Mouse (Mus musculus) megakaryocyte, adult 5-6 weeks (primary cell): Measurements from ENCODE around the gene Xylt1. TPM values are rescaled to one million over a fixed set of nuclear protein-coding genes. Genes with fewer than 3 reads are reported as not detected.
A peak's percentile ranks its signal among the peaks of the same experiment; 100 is the strongest.

ENCODE experiments used
- ATAC-seq: 2 replicates; pipeline ENCODE4 v1.8.0; 2016; ENCODE audit warnings: mild to moderate bottlenecking, inconsistent platforms; ENCODE audit not compliant: poor library complexity, severe bottlenecking
- total RNA-seq, 2 experiments: library from RNA; stranded (forward) in 1 of 2; stranded (reverse) in 1 of 2; fragments of 153-499, 151-499 nt in 1 of 2; fragments of 221-1000, 200-1000 nt in 1 of 2; gene quantifications; 2 replicates each; pipeline versions ENCODE4 v1.2.3 to v1.2.4; 2015 to 2017

Gene Xylt1
- total RNA-seq, 2 experiments from 2014 or later: 13.7 to 26.8 TPM

DNA sequence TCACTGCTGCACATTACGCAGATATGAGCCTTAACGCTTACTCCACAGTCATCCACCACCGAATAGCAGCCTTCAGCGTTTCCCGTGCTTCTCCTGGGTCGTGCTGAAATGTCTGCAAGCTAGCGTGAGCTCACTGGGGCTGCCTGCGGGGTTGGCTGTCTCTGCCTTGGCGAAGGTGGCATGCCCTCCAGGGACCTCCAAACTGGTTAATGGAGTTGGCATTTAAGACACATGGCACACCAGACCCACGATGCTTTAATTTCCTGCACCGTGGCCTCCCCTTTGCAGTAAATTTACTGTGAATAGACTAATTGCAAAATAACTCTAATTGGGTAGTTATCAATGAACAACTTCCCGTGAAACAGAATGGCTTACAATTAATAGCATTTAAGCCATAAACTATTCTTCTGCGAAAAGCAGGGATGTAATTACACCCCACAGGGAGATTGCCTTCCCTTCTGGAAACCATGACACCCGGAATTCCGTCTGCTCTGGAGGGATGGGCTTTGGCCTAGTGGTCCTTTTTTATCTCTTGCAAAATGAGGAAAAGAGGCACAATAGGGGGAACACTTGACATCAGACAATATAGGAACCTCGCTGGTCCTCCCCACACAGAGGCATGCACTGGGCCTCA, 170.3 kb downstream of the Xylt1 start:
- no peak for ATAC-seq

GRCm38 (mm10) chr7:117553228-117553627, 172.4 kb downstream of the Xylt1 start:
- ATAC-seq: no peak

DNA sequence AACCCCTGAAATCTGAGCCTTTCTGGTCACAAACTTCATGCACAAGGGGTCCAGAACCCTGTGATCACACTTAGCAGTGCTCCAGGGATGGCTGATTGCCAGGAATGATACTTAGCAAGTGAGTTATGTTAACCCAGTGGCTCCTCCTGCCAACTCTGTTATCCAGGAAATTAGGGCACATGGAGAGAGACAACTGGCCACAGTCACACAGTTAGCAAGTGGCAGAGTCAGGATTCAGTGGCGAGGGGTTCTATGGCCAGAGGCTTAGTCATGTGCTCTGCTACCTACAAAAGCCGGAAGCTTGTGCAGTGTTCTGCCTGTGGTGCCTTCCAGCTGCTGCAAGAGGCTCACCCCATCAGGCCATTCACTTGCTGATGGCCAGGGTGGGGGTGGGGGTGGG, 175.0 kb downstream of the Xylt1 start:
- no peak for ATAC-seq

DNA sequence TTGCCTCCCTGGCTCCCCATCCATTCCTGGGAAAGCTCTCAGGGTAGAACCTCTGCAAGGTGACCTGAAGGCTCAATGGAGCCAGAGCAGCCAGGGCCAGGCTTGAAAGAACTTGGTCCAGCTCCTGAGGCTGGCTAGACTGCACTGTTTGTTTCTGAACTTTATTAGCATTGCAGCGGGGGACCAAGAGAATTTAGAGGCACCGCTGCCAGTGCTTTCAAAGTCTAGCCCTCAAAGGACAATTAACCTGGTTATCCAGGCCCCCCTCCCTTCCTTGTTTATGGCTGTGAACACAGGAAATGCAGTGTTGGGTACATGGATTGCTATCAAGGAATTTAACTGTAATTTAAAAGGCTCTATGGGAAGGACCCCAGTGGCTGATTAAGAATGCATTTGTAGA, 177.4 kb downstream of the Xylt1 start:
- no peak for ATAC-seq

DNA sequence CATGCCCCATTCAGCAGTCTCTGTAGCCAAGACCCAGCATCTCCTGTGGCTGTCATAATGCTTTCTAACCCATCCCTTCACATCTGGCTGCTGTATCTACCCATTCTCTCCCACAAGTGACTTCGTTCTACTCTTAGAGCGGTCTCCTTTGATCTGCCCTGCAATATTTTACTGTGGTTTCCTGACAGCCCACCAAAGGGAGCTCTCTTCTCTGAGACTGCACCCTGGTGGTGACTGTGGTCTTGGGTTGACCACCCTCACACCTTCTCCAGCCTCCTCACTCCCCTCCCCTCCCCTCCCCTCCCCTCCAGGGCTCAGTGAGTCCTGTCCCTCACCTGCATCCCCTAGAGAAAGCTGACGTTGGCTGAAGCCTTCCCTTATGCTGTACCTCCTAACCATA, 178.3 kb downstream of the Xylt1 start:
- 0 out of 2 replicates have a peak, but pooled peaks have one; percentile 15 for ATAC-seq

DNA sequence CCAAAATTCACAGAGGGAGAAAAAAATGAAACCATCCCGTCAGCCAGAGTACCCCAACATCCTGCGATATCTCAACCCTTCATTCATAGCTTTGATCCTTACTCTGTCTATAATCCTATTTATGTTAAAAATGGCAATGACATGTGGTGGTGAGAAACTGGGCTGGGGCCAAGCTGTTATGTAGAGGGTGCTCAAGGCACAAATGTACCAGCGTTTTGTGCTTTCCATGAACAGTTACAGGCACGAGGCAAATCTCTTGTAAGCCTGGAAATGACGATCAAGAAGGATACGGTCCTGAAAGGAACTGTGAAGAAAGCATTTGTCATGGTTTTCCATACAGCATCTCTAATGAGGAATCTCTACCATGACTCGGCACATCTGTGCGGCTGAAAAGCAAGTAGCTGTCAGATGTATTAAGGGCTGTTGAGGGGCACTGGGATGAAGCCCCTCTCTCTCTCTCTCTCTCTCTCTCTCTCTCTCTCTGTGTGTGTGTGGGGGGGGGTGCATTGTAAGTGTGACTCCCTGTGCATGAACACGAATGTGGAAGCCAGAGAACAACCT, 183.2 kb downstream of the Xylt1 start:
- no peak for ATAC-seq

GRCm38 (mm10) chr7:117564627-117565026, 183.8 kb downstream of the Xylt1 start:
- no peak for ATAC-seq

GRCm38 (mm10) chr7:117566115-117566514, 185.3 kb downstream of the Xylt1 start:
- ATAC-seq: peak; percentile 60

- no peak for ATAC-seq
Measured at GRCm38 (mm10) chr7:117566833-117567232, 186.1 kb downstream of the Xylt1 start.

DNA sequence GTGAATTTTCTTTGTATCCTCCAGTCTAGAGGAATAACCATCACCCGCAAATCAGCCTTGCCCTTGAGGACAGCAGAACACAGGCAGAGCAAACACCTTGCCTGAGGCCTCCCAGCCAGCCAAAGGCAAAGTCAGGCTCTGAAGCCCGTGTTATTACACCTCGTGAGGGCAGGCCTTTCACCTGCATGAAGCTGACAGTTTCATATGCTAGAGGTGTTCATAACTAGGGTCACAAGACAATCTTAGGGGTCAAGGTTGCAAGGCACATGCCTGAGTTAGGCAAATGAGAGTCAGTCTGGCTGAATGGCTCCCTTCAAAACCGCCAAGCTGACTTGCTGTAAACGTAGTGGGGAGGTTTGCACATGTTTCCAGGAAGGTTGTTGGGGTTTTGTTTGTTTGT, 186.5 kb downstream of the Xylt1 start:
- no peak for ATAC-seq

- 0 out of 2 replicates have a peak, but pooled peaks have one; percentile 20 for ATAC-seq
Measured at GRCm38 (mm10) chr7:117567653-117568340, 187.0 kb downstream of the Xylt1 start.

DNA sequence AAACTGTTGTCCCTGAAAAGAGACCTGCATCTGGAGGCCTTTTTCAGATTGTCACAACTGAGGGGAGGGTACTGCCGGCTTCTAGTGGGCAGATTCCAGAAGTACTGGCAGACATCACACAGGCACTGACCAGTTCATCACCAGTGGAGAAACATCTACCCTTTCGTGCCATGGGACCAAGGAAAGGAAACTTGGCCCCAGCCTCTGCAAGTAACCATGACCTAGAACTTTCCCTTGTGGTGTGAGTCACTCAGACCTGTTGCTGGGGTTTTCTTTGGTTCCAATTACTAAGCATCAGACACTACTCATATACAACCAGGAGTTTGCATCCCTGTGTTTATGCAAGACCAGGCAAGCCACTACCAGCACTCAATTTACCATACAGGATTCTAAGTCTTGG, 190.4 kb downstream of the Xylt1 start:
- ATAC-seq: no peak

DNA sequence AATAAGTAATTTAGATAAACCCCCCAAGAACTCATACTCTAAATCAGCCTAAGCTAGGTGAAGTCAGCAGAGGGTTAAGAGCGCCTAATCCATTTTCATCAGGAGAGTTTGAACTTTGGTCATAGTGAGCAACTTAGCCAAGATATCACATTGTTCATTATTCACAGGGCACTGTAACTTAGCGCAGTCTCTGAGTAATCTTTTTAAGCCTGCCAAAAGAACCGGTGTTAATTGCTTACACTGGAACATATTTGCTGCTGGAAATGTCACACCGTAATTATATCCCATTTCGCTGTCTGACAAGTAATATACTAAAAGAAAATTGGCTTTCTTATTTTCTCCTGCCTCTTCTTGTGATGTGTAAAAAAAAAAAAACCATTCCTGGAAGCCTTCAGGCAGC, 190.9 kb downstream of the Xylt1 start:
- no peak for ATAC-seq

GRCm38 (mm10) chr7:117573170-117573569, 192.4 kb downstream of the Xylt1 start:
- ATAC-seq: no peak

DNA sequence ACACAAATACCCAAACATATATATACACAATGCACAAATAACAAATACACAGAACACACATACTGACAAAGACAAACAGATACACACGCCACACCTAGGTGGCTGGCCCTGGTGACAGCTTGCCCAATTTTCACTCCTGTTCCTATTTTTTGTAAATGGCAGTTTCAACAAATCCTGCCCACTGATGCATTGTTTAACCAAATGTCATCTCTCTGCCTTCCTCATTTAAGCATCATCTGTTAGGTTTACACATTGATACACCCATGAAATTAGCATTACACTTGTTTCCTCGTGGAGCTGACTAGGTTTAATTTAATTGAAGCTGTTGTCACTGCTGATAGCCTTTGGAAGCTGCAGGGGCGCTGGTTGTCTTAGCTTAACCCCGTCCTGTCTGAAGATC, 194.6 kb downstream of the Xylt1 start:
- peak; percentile 63 for ATAC-seq

GRCm38 (mm10) chr7:117577035-117577434, 196.3 kb downstream of the Xylt1 start:
- peak; percentile 74 for ATAC-seq

GRCm38 (mm10) chr7:117585164-117585563, 204.4 kb downstream of the Xylt1 start:
- ATAC-seq: no peak

DNA sequence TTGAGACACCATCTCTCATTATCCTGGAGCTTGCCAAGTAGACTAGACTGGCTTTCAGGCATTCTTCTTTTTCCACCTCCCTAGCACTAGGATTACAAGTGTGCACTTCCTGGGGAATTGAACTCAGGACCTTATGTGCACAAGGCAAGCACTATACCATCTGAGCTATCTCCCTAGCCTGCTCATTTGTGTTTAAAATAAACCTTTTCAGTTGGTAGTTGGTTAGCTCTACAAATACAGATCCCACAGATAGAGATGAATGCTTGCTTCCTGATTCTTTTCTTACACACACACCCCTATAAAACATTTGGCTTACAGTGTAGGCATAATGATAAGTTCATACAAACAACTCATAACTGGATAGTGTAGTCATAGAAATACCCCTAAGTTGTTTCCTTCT, 206.0 kb downstream of the Xylt1 start:
- no peak for ATAC-seq

- ATAC-seq: no peak
Measured at GRCm38 (mm10) chr7:117587234-117587929, 206.6 kb downstream of the Xylt1 start.

DNA sequence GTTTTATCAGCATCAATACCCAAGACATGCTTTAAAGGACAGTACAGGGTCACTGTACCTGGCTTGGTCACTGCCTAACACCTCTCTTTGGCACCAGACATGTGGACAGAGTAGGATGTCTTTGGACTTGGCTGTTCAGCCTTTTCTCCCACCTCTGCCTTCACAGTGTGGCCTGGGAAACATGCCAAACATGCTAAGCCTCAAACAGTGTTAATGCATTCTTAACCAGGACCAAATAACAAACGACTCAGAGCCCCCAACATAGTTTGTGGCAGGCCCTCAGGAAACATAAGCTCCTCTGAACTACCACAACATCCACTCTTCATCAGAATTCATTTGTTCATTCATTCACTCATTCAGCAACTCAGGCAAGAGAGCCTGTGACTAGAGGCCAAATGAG, 207.6 kb downstream of the Xylt1 start:
- no peak for ATAC-seq

GRCm38 (mm10) chr7:117589359-117589758, 208.6 kb downstream of the Xylt1 start:
- ATAC-seq: no peak

DNA sequence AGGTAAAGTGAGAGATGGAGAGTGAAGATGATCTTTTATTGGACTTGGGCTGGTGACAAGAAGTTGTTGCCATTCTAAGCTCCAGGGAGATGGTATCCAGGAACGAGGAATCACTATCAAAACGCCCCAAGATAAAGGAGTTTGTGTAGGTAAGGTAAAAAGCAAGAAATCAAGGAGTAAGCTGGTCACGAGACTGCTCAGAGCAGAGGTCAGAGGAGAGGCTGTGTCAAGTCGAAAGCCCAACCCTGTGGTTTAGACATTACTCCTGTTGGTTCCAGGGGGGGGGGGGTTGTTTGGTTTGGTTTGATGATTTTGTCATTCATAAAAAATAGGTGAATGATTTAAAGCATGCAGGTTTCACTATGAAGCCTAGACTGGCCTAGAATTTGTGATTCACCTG, 209.0 kb downstream of the Xylt1 start:
- ATAC-seq: no peak
